Mouse (Mus musculus) bone marrow, adult 2 months (tissue): Measurements from ENCODE around the gene Lce3b.

Experiments
- CTCF ChIP-seq: fragments of 200-500 bp; IDR thresholded peaks from 2 replicates; pipeline ENCODE4 v1.5.1; 2011; ENCODE audit warnings: low read length, control low read depth; ENCODE audit not compliant: control insufficient read depth, insufficient read depth
- POLR2A ChIP-seq: fragments of 200-500 bp; IDR thresholded peaks from 2 replicates; pipeline ENCODE4 v1.6.1; 2011; ENCODE audit warnings: low read depth, mild to moderate bottlenecking, control low read depth, low read length, borderline replicate concordance; ENCODE audit not compliant: control insufficient read depth

- TF ChIP-seq POLR2A, result no peak
- TF ChIP-seq CTCF, result no peak
Measured at GRCm38 (mm10) chr3:92903640-92904039, 29.1 kb upstream of the Lce3b start.
